Mouse (Mus musculus): Measurements from ENCODE around the gene Irak3.

DNA sequence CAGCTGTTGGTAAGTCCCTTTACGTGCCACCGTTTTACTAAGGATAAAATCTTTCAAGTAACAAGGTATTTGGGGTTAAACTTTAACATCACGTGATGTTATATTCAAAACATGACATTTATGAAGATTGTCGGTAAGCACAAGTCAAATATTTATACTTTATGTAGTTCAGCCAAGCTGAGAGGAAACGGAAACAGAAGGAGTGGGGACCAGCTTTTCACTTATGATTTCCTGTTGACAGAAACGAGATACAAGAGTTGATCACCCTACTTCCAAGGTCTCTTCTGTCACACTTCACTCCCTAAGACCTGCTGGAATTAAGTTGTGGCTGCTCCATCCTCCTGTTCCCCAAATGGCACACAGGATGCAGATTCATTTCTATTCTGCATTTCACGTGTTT lies 18.8 kb upstream of the Irak3 start:
- TF ChIP-seq CTCF (IDR thresholded peaks at IDR 0.05; ENCODE audit: low read depth, low read length): no peak
- no peak for TF ChIP-seq TAL1 (conservative IDR thresholded peaks at IDR 0.05; ENCODE audit: low read depth, low read length)
- no peak for TF ChIP-seq GATA1 (IDR thresholded peaks at IDR 0.05; ENCODE audit: borderline replicate concordance, low read length)
- TF ChIP-seq POLR2AphosphoS5 (IDR thresholded peaks at IDR 0.05; ENCODE audit: insufficient replicate concordance, low read depth, low read length): no peak
- TF ChIP-seq GATA2 (IDR thresholded peaks at IDR 0.05; ENCODE audit: borderline replicate concordance, low read depth, low read length): no peak
